Mouse (Mus musculus) hindbrain, embryonic 10.5 days (tissue): ENCODE results near the gene Zfp385a. TPM values are rescaled to one million over a fixed set of nuclear protein-coding genes. Genes with fewer than 3 reads are reported as not detected.

ENCODE experiments used
- DNase-seq: peaks from one replicate; pipeline ENCODE4 v3.0.0-alpha.2; 2017; ENCODE audit warnings: low spot score
- H3K27ac ChIP-seq: fragments of 300-500 bp; sonication (generic); 2 replicates; pipeline ENCODE4 v1.5.1; 2016; ENCODE audit warnings: mild to moderate bottlenecking, moderate library complexity
- H3K27me3 ChIP-seq: fragments of 300-500 bp; sonication (generic); 2 replicates; pipeline ENCODE4 v1.6.1; 2016; ENCODE audit warnings: mild to moderate bottlenecking; ENCODE audit not compliant: poor library complexity, insufficient read depth, severe bottlenecking
- H3K36me3 ChIP-seq: fragments of 300-500 bp; sonication (generic); 2 replicates; pipeline ENCODE4 v1.6.1; 2016; ENCODE audit warnings: mild to moderate bottlenecking, moderate library complexity
- H3K4me1 ChIP-seq: fragments of 300-500 bp; sonication (generic); replicated peaks from 2 replicates; pipeline ENCODE4 v1.6.1; 2016; ENCODE audit warnings: mild to moderate bottlenecking
- H3K4me3 ChIP-seq: fragments of 300-500 bp; sonication (generic); 2 replicates; pipeline ENCODE4 v1.5.1; 2016; ENCODE audit warnings: mild to moderate bottlenecking, moderate library complexity
- H3K9me3 ChIP-seq: fragments of 300-500 bp; sonication (generic); 2 replicates; pipeline ENCODE4 v1.6.1; 2016; ENCODE audit warnings: mild to moderate bottlenecking, moderate library complexity
- WGBS: fragments of 180-500 bp; shearing (Covaris S2); methylation state at CpG from one replicate; pipeline ENCODE4 v1.1.7; 2016; 5-methylcytosine and 5-hydroxymethylcytosine counted together
- polyA plus RNA-seq: library from polyadenylated mRNA; unstranded; fragments of >200 nt; fragmentation: Nextera tagmentation; extraction: Ambion mirVana; gene quantifications from 2 replicates; pipeline ENCODE4 v1.2.1, GENCODE M21; 2016

Gene Zfp385a
- polyA plus RNA-seq, 1 experiment from 2014 or later: 26.3 TPM

GRCm38 (mm10) chr15:103343008-103343407, 3.1 kb upstream of the Zfp385a start:
- DNase-seq: no peak
- H3K4me3 ChIP-seq: no peak overlapping the region
- H3K27me3 ChIP-seq: peaks cover 42% of the 10 kb centered on the region
- 82% methylated on average over 2 of the region's 3 CpGs for WGBS
- H3K36me3 ChIP-seq: peaks cover 40% of the 10 kb centered on the region
- H3K27ac ChIP-seq: no peak overlapping the region
- peaks cover 50% of the 10 kb centered on the region for H3K4me1 ChIP-seq
- H3K9me3 ChIP-seq: no peaks in the 10 kb centered on the region

- H3K36me3 ChIP-seq: peaks cover 34% of the 10 kb centered on the region
- peaks cover 56% of the 10 kb centered on the region for H3K4me1 ChIP-seq
- peak; percentile 84 for DNase-seq
- peaks cover 48% of the 10 kb centered on the region for H3K27me3 ChIP-seq
- no peaks in the 10 kb centered on the region for H3K9me3 ChIP-seq
- peak overlapping the region; percentile 20 for H3K4me3 ChIP-seq
- H3K27ac ChIP-seq: no peak overlapping the region
- WGBS: 15% methylated on average over 4 of the region's 4 CpGs
These were observed 2.5 kb upstream of the Zfp385a start for GRCm38 (mm10) chr15:103342415-103342814.

GRCm38 (mm10) chr15:103341547-103341946, 1.7 kb upstream of the Zfp385a start:
- Histone ChIP-seq H3K9me3 (no peaks in the 10 kb centered on the region), H3K4me3 (peak overlapping the region; percentile 20; the same call in 1 of the 2 replicates), H3K4me1 (peaks cover 65% of the 10 kb centered on the region), H3K27ac (peak overlapping the region; percentile 62), H3K27me3 (peaks cover 57% of the 10 kb centered on the region), H3K36me3 (peaks cover 28% of the 10 kb centered on the region)
- WGBS: 43% methylated on average over 8 of the region's 8 CpGs
- DNase-seq: peak; percentile 40

DNA sequence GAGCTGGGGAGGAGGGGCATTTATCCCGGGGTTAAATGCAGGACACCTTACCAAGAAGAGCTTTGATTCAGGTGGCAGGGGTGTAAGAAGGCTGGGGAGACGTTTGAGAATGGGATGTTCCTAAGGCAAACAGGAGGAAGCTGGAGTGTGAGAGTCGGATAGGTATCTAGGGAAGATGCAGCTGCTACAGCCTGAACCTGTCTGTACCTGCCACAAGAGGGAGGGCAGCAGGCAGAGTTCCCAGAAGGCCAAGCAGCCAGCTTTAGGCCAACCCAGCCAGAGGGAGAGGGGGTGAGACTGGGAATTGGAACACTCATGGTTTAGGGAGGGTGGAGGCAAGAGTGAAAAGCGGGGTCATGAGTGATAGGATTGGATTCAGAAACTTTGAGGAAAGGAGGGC, 893 bp upstream of the Zfp385a start:
- peaks cover 70% of the 10 kb centered on the region for H3K4me1 ChIP-seq
- no peaks in the 10 kb centered on the region for H3K9me3 ChIP-seq
- H3K4me3 ChIP-seq: peak overlapping the region; percentile 77
- peaks cover 58% of the 10 kb centered on the region for H3K27me3 ChIP-seq
- WGBS: 15% methylated on average over 4 of the region's 4 CpGs
- H3K36me3 ChIP-seq: peaks cover 21% of the 10 kb centered on the region
- H3K27ac ChIP-seq: peak overlapping the region; percentile 68; the same call in 1 of the 2 replicates
- DNase-seq: no peak

- WGBS: 2% methylated on average over 31 of the region's 31 CpGs
- Histone ChIP-seq H3K27ac (peak overlapping the region; percentile 82), H3K9me3 (no peaks in the 10 kb centered on the region), H3K4me1 (peaks cover 84% of the 10 kb centered on the region), H3K36me3 (peaks cover 7% of the 10 kb centered on the region), H3K27me3 (peaks cover 58% of the 10 kb centered on the region), H3K4me3 (peak overlapping the region; percentile 77)
- DNase-seq: no peak
These were observed 530 bp downstream of the Zfp385a start for GRCm38 (mm10) chr15:103339166-103339960.

DNA sequence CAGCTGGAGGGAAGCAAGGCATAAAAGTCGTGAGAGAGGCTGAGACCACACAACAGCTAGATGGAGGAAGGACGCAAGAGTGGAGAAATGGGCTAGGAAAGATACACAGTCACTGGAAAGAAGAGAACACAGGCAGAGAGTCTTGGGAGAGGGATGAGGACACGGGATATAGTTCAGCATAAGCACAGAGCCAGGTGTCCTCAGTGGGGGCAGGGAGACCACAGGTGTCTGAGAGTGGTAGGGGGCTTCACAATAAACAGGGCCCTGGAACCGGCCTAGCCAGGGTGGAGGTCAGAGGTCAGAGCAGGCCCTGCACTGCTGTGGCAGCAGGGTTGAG, 1.1 kb downstream of the Zfp385a start:
- Histone ChIP-seq H3K9me3 (no peaks in the 10 kb centered on the region), H3K4me3 (peak overlapping the region; percentile 77), H3K27ac (peak overlapping the region; percentile 82), H3K27me3 (peaks cover 58% of the 10 kb centered on the region), H3K36me3 (peaks cover under 1% of the 10 kb centered on the region), H3K4me1 (peaks cover 90% of the 10 kb centered on the region)
- 32% methylated on average over 4 of the region's 4 CpGs for WGBS
- no peak for DNase-seq

- no peaks in the 10 kb centered on the region for H3K9me3 ChIP-seq
- H3K4me1 ChIP-seq: peaks cover 97% of the 10 kb centered on the region
- 23% methylated on average over 11 of the region's 11 CpGs for WGBS
- peak overlapping the region; percentile 16; the same call in 1 of the 2 replicates for H3K27ac ChIP-seq
- H3K36me3 ChIP-seq: no peaks in the 10 kb centered on the region
- H3K4me3 ChIP-seq: peak overlapping the region; percentile 18
- H3K27me3 ChIP-seq: peaks cover 57% of the 10 kb centered on the region
- no peak for DNase-seq
These were observed 2.8 kb downstream of the Zfp385a start for GRCm38 (mm10) chr15:103336996-103337667.

DNA sequence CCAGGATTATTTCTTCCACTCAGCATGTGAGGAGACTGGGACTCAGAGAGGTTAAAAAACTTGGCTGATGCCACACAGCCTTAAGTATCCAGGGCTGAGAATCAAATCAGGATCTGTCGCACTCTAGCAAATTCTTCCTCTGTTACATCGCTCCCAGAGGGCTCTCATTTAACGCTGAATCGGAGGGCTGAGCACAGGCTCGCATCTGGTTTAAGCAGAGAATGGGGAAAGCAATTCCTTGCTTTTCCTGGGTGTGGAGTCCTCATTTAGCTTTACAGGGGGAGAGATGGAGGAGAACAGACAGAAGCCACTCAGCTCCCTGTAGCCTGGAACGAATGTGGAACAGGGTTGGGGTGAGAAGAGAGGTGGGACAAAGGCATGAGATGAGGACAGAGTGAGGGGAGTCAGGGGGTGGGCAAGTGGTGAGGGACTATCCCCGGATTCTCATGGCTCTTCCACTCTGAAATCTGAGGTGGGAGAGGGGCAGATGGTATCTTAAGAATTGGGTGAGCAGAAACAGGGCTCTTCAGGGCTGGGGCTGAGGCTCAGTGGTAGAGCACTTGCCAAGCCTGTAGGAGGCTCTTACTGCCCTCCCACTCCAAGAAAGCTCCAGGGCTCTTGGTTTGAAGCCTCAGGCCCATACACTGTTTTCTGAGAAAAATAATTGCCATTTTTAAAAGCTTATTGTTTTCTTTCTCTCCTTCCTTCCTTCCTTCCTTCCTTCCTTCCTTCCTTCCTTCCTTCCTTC, 4.2 kb downstream of the Zfp385a start:
- no peak for DNase-seq
- Histone ChIP-seq H3K4me3 (no peak overlapping the region), H3K27ac (peak overlapping the region; percentile 35; the same call in 1 of the 2 replicates), H3K36me3 (no peaks in the 10 kb centered on the region), H3K4me1 (peaks cover 89% of the 10 kb centered on the region), H3K9me3 (no peaks in the 10 kb centered on the region), H3K27me3 (peaks cover 42% of the 10 kb centered on the region)
- WGBS: 30% methylated on average over 7 of the region's 7 CpGs

DNA sequence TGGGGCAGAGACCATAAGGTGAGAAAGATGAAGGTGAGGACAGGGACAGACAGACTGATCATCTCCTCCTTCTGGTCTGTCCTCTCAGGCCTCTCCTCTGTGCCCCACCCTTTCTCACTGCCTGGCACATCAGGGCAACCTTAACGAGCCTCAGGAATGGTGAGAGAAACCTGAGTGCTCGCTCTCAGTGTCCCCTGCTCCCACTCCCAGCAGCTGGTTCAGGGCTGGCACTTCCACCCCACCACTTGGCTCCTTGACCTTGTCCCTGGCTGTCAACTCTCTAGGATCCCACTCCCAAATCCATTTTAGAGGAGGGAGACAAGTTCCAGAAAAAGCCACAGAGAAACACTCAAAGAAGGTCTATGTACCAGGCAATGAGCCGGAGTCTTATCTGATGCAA, 4.9 kb downstream of the Zfp385a start:
- DNase-seq: no peak
- peaks cover 36% of the 10 kb centered on the region for H3K27me3 ChIP-seq
- H3K27ac ChIP-seq: peak overlapping the region; percentile 84
- no peaks in the 10 kb centered on the region for H3K9me3 ChIP-seq
- H3K4me1 ChIP-seq: peaks cover 82% of the 10 kb centered on the region
- 54% methylated on average over 3 of the region's 3 CpGs for WGBS
- no peaks in the 10 kb centered on the region for H3K36me3 ChIP-seq
- no peak overlapping the region for H3K4me3 ChIP-seq

GRCm38 (mm10) chr15:103334194-103334593, 5.7 kb downstream of the Zfp385a start:
- no peaks in the 10 kb centered on the region for H3K36me3 ChIP-seq
- 0% methylated on average over 2 of the region's 2 CpGs for WGBS
- DNase-seq: peak; percentile 61
- H3K27me3 ChIP-seq: peaks cover 27% of the 10 kb centered on the region
- peak overlapping the region; percentile 84 for H3K27ac ChIP-seq
- no peaks in the 10 kb centered on the region for H3K9me3 ChIP-seq
- H3K4me1 ChIP-seq: peaks cover 74% of the 10 kb centered on the region
- peak overlapping the region; percentile 21; the same call in 1 of the 2 replicates for H3K4me3 ChIP-seq

GRCm38 (mm10) chr15:103333738-103334137, 6.2 kb downstream of the Zfp385a start:
- no peak for DNase-seq
- Histone ChIP-seq H3K4me3 (no peak overlapping the region), H3K4me1 (peaks cover 69% of the 10 kb centered on the region), H3K27ac (peak overlapping the region; percentile 84), H3K27me3 (peaks cover 23% of the 10 kb centered on the region), H3K9me3 (no peaks in the 10 kb centered on the region), H3K36me3 (no peaks in the 10 kb centered on the region)
- 65% methylated on average over 5 of the region's 5 CpGs for WGBS

- DNase-seq: no peak
- Histone ChIP-seq H3K27me3 (peaks cover 17% of the 10 kb centered on the region), H3K9me3 (no peaks in the 10 kb centered on the region), H3K4me1 (peaks cover 63% of the 10 kb centered on the region), H3K36me3 (no peaks in the 10 kb centered on the region), H3K27ac (peak overlapping the region; percentile 84), H3K4me3 (peak overlapping the region; percentile 3; the same call in 1 of the 2 replicates)
- WGBS: 63% methylated on average over 5 of the region's 5 CpGs
These were observed 6.7 kb downstream of the Zfp385a start for GRCm38 (mm10) chr15:103333081-103333615.
